Mouse (Mus musculus) cerebellum, postnatal 4 days (tissue): ENCODE measurements around the gene Slc7a5.

ENCODE experiments used
- DNase-seq, 2 experiments: peaks; one replicate each; pipeline ENCODE4 v3.0.0; 2022; ENCODE audit warnings: low spot score in 2 of 2, mixed read lengths in 1 of 2

Gene Slc7a5

GRCm38 (mm10) chr8:121907587-121908248 is at the start of gene Slc7a5:
Gene Slc7a5, minus strand, starts transcription at chr8:121907694.
- DNase-seq, result peak; percentile 95 to 99

- no peak for DNase-seq
Observed at GRCm38 (mm10) chr8:121955825-121956500, 48.5 kb upstream of the Slc7a5 start.

DNA sequence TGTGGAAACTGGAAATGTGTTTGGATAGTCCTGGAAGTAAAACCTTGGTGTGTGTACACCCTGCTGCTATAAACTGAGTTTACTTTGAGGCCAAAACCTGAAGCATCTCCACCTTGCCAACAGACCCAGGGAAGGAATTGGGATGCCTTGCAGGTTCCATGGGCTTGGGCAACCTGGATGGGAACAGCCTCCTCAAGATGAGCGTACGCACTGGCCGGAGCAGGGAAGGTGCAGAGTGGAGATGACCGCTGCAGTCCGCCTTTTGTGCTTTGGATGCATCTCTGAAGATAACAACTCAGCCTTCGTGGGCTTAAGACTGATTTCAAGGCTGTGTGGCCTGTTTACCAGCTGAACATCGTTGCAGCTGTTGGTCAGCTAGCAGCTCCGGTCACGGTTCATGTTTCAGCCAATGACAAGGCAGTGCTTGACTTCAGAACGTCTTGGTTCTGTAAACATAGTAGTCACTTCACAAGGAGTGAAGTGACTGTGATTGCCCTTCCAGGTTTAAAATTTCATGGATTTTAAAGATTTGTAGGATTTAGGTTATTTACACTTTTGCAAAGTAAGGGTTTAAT is 47.6 kb upstream of the Slc7a5 start:
- DNase-seq, result no peak

GRCm38 (mm10) chr8:121953821-121954545 is 46.5 kb upstream of the Slc7a5 start:
- no peak for DNase-seq

DNA sequence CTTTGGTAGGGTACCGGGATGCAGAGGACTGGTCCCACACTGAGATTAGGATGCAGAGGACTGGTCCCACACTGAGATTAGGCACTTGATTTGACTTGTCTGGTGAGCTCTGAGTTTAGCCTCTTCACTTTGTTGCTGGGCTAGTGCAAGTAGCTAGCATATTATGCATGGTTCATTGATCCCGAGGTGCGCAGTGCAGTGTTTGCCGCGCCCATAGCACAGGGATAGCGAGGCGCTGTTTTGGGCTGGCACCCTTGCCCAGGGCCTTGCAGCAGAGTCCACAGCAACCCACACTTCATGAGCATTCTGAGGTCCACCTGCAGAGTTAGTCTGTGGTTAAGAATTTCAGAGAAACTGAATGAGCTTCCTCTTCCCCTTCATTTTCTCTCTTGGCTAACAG is 45.3 kb upstream of the Slc7a5 start:
- DNase-seq, result no peak

DNA sequence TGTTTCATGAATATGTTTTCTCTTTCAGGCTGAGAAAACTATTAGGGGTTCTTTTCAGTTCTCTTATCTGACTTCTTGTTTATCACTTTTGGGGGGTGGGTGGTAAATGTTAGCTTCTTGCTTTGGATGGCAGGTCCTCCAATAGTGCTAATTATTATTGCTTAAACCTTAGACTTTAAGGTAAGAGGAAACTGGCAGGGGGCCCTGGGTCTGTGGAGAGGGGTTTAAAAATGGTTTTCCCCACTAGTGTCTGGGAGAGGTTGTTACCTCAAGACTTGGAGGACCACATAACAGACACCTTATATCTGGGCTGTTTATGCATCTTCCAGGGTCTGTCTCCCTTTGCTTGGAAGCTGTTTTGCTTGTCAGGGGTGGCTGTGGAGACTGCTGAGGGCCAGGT is 44.6 kb upstream of the Slc7a5 start:
- no peak for DNase-seq

GRCm38 (mm10) chr8:121951656-121952009 is 44.1 kb upstream of the Slc7a5 start:
- no peak for DNase-seq

DNA sequence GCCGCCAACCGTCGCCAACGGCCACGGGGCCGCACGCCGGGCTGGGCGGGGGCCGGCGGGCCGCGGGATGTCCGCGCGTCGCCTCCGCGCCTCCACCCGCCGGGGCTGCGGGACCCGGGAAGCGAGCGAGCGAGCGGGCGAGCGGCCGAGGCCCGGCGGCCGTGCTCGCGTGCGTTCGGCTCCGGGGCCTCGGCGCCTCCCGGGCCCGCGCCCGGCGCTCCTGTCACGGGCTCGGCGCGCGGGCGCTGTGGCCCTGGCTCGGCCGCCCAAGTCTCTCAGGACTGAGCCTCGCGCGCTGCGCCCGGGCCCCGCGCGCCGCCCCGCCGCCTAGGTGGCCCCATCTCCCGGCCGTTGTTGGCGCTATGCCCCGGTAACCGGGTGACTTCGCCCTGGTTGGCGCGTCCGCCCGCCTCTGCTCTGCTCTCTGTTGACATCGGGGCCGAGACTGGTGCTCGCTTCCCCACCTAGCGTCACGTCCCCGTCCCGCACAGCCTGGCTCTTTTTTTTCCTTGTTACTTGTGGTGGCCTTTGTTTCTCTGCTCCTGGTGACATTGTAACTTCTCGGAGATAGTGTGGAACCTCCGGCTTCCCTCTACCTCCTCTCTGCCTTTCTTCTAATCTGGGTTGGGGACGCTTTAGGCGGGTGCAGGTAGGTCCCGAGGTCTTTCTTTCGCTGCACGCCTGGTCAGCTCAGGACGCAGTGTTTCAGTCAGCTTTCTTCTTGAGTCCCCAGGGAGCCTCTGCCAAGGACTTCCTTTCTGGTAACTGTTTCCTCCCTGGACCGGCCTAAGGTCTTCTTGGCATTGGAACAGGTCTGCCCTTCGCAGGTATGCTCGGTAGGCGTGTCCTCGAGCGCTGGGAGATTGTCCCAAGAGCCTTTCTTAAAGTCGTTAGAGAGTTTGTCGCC is 43.5 kb upstream of the Slc7a5 start:
- peak; percentile 59 to 78 for DNase-seq

GRCm38 (mm10) chr8:121949941-121950748 is 42.7 kb upstream of the Slc7a5 start:
- peak; percentile 92 to 99 for DNase-seq

- DNase-seq, result no peak
Observed at GRCm38 (mm10) chr8:121949222-121949800, 41.8 kb upstream of the Slc7a5 start, which contains the start of gene Banp. Gene Banp, plus strand, starts transcription at chr8:121949750.

DNA sequence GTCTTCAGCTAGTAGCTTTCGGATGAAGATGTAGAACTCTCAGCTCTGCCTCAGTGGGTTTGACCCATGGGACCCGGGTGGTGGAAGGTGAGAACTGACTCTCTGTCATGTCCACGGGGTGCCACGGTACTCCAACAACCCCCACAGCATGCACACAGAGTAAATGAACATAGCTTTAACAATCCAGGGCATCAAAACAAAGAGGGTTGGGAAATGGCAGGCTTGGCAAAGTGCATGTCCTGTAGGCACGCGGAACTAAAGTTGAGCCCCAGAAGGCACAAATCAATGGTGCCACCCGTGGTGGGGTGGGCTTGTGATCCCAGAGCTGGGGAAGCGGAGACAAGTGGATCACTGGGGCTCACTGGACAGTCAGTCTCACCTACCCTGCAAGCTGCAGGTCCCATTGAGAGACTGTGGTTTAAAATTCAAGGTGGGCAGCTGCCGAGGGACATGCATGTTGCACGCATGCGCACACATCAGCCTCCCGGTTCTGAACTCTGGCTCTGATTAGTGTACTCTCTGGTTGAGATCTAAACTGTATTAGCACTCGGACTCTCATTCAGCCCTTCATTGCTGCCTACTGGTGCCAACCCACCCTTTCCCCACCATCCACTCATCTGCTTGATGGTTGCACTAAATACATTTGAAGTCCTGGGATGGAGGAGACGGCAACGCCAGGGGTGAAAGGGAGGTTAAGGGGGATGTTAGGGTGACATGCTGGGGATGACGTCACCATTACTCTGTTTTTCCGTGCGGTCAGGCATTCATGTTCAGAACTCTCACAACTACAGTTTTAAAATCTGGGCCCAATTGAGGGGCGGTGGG is 41.0 kb upstream of the Slc7a5 start:
- DNase-seq, result no peak

GRCm38 (mm10) chr8:121947753-121948141 is 40.3 kb upstream of the Slc7a5 start:
- DNase-seq, result peak; percentile 83 to 93

DNA sequence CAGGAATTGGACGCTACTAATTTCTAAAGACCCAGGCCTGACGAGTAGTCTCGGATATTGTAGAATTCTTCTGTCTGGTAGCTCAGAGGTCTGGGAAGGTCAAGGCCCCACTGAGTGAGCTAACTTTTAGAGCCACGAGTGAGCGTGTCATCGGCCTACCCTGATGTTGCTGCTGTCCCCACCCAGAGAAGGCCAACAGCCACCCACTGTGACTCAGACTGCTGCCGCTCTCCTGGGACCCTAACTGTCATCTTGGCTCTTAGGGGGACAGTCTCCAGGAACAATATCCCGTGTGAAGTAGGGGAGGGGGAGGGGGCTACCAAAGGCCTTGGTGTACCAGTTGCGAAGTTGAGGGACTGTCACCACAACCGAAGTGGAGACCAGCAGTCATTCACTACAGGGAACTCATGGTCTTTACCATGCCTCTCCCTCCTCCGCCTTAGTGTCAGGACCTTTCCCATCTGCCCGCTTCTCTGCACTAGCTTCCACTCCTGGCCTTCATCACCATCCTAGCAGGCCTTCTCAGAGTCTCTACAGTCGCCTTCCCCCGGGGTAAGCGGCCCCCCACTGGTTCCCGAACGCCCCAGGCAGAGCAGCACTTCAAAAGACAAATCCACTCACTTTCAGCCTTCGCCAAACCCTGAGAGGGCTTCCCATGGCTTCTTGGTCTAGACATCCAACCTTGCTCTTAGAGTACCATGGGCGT is 39.7 kb upstream of the Slc7a5 start:
- peak in 1 of 2 experiments; percentile 43 for DNase-seq

GRCm38 (mm10) chr8:121946351-121946750 is 38.9 kb upstream of the Slc7a5 start:
- no peak for DNase-seq

DNA sequence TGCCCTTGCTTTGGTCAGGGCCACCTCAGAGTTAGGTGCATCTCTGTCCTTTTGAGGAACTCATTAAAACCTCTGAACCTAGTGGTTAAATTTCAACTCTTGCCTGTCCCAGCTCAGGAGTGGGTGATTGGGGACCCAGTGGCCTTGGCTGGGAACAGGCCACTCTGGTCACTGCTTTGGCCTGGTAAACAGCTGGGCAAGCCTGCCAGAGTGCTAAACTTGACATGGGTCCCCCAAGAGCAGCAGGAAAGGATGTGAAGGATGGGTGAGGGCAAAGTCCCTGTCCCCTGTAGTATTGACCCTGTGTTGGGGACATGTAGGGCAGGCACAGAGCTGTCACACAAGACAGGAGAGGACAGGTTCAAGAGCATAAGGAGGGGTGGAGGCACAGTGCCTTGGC is 37.3 kb upstream of the Slc7a5 start, which contains the start of gene Car5a:
Gene Car5a (minus strand): TSS at position 74 of the 400 bp plus-strand sequence.
- DNase-seq, result no peak

DNA sequence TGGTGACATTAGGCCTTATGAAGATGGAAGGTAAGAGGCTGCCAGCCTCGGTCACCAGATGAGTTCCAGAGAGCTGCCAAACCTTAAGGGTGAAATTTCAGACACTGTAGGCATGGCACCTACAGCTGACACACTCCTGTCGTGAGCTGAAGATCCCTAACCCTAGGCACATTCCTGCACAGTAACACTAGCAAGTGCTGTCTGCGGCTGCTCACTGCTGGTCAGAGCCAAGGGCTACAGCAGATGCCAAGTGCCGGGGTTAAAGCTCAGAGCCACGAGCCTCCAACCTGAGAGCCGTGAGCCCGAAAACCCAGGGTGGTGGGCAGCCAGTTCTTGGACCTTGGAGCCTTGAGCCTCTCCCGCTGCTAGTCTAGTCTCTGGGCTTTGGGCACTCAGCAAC is 36.2 kb upstream of the Slc7a5 start:
- no peak for DNase-seq

DNA sequence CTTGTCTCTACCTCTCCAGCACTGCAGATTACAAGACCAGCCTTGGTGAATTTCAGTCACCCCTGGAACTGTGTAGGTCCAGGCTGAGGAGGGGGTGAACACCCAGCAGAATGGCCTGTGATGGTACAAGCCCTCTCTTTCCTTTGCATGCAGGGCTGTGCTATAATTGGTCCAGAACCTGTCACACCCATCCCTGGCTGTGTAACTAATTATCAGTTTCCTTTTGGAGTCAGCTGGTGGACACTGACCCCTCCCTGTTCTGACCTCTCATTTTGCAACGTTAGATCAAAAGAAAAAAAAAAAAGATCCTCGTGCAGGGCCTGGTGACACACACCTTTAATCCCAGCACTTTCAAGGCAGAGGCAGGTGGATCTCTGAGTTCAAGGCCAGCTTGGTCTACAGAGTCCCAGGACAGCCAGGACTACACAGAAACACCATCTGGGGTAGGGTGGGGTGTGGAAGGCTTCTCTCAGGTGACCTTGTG is 35.6 kb upstream of the Slc7a5 start:
- DNase-seq, result no peak

DNA sequence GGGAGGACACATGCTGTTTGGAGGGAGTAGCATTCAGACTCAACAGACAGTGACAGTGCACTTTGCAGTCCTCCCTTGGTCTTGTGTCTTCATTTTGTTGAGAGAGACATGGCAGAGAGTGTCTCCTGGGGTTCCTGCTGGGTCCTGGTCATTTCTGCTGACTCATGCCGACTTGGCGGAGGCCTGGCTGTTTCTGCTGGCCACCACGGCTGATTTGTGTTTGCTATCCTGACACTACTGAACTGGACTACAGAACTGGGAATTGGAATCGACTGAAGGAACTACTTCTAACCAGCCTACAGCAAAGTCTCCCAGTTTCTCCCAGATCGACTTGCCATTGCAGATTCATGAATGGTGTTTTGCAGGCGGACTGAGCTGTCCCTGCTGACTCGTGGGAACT is 31.2 kb upstream of the Slc7a5 start:
- DNase-seq, result no peak
